Mouse (Mus musculus) lung, postnatal 0 days (tissue): ENCODE measurements at regions not wholly inside any gene's neighbourhood (a gene's known extent, or its start where the extent isn't known, plus 50 kb on each side); places are given as distances from the start of the nearest gene placed in this dataset.

ENCODE experiments used
- CTCF ChIP-seq: IDR thresholded peaks from 2 replicates; pipeline ENCODE4 v1.5.1; 2016; ENCODE audit warnings: antibody characterized with exemption, mild to moderate bottlenecking
- EP300 ChIP-seq: IDR thresholded peaks from 2 replicates; pipeline ENCODE4 v1.6.1; 2016; ENCODE audit warnings: antibody characterized with exemption, mild to moderate bottlenecking, control low read depth

- TF ChIP-seq CTCF (no peak), EP300 (no peak)
These were observed 112.2 kb downstream of the Gm525 start for GRCm38 (mm10) chr11:89185862-89186261.
